Mouse (Mus musculus): Measurements from ENCODE around the gene Nod2.

GRCm38 (mm10) chr8:88614981-88615380 lies 32.1 kb upstream of the Nod2 start:
- TF ChIP-seq CTCF (IDR thresholded peaks at IDR 0.05; ENCODE audit: control insufficient read depth, insufficient read depth, insufficient replicate concordance, low read depth, low read length) = no peak
- TF ChIP-seq POLR2A (IDR thresholded peaks at IDR 0.05; ENCODE audit: control insufficient read depth, low read depth, low read length) = no peak

Measured in testis, adult 2 months (tissue).